Mouse (Mus musculus): ENCODE results near the gene Cers6.

GRCm38 (mm10) chr2:68901708-68902107 is 40.5 kb downstream of the Cers6 start:
- TF ChIP-seq CTCF (IDR thresholded peaks at IDR 0.05; ENCODE audit: borderline replicate concordance, insufficient read depth, low read length) (no peak), POLR2A (IDR thresholded peaks at IDR 0.05; ENCODE audit: low read depth, low read length) (no peak)
